Mouse (Mus musculus) midbrain, embryonic 16.5 days (tissue): ENCODE results near the gene Edn3. TPM values are rescaled to one million over a fixed set of nuclear protein-coding genes. Genes with fewer than 3 reads are reported as not detected.

ENCODE experiments used
- ATAC-seq: fragments of 200-750 bp; cut with Nextera tagmentation; 2 replicates; pipeline ENCODE4 v1.8.0; 2017; ENCODE audit warnings: moderate TSS enrichment
- H3K27ac ChIP-seq: fragments of 300-500 bp; sonication (generic); 2 replicates; pipeline ENCODE4 v1.5.1; 2014; ENCODE audit warnings: mild to moderate bottlenecking, low read length, mixed read lengths
- H3K27me3 ChIP-seq: fragments of 300-500 bp; sonication (generic); 2 replicates; pipeline ENCODE4 v1.6.1; 2014; ENCODE audit warnings: low read depth, low read length, mixed read lengths; ENCODE audit not compliant: control insufficient read depth, insufficient read depth
- H3K36me3 ChIP-seq: fragments of 300-500 bp; sonication (generic); 2 replicates; pipeline ENCODE4 v1.6.1; 2014; ENCODE audit warnings: mild to moderate bottlenecking, low read length, moderate library complexity, mixed read lengths; ENCODE audit not compliant: control insufficient read depth, insufficient read depth
- H3K4me1 ChIP-seq: fragments of 300-500 bp; sonication (generic); 2 replicates; pipeline ENCODE4 v1.6.1; 2014; ENCODE audit warnings: mild to moderate bottlenecking, low read length, mixed read lengths; ENCODE audit not compliant: control insufficient read depth, insufficient read depth
- H3K4me2 ChIP-seq: fragments of 300-500 bp; sonication (generic); 2 replicates; pipeline ENCODE4 v1.6.1; 2014; ENCODE audit warnings: mild to moderate bottlenecking, low read length, mixed read lengths
- H3K4me3 ChIP-seq: fragments of 300-500 bp; sonication (generic); 2 replicates; pipeline ENCODE4 v1.5.1; 2014; ENCODE audit warnings: low read depth, mild to moderate bottlenecking, low read length, moderate library complexity, mixed read lengths
- H3K9ac ChIP-seq: fragments of 300-500 bp; sonication (generic); 2 replicates; pipeline ENCODE4 v1.6.1; 2014; ENCODE audit warnings: low read depth, low read length, mixed read lengths
- H3K9me3 ChIP-seq: fragments of 300-500 bp; sonication (generic); replicated peaks from 2 replicates; pipeline ENCODE4 v1.6.1; 2014; ENCODE audit warnings: mild to moderate bottlenecking, low read length, mixed read lengths; ENCODE audit not compliant: control insufficient read depth, poor library complexity, severe bottlenecking
- WGBS: fragments of 180-500 bp; shearing (Covaris S2); extraction: QIAGEN DNeasy Blood & Tissue Kit; methylation state at CpG from one replicate; pipeline ENCODE4 v1.1.7; 2014; 5-methylcytosine and 5-hydroxymethylcytosine counted together
- polyA plus RNA-seq: library from polyadenylated mRNA; unstranded; fragments of >200 nt; fragmentation: Nextera tagmentation; extraction: Ambion mirVana; gene quantifications from 2 replicates; pipeline ENCODE4 v1.2.1, GENCODE M21; 2015

Gene Edn3
- polyA plus RNA-seq, 1 experiment from 2014 or later: 5.5 TPM

DNA sequence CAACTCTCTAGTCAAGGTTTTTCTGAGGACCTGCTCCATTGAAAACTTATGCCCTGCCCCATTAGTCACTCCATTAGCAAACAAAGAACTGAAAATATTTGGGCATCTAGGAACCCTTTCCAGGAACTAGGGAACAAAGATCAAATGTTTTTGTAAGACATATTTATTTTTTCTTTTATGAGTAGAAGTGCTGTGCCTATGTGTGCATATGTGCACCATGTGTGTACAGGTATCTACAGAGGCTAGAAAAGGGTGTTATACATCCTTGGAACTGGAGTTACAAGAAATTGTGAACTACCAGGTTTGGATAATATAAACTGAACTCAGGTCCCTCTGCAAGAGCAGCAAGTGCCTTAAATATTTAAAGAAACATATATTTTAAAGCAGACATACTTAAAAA lies 28.4 kb downstream of the Edn3 start:
- no peak overlapping the region for H3K9ac ChIP-seq
- H3K9me3 ChIP-seq: no peaks in the 10 kb centered on the region
- no peaks in the 10 kb centered on the region for H3K36me3 ChIP-seq
- H3K27ac ChIP-seq: no peak overlapping the region
- H3K4me2 ChIP-seq: no peak overlapping the region
- no peaks in the 10 kb centered on the region for H3K4me1 ChIP-seq
- no peak overlapping the region for H3K4me3 ChIP-seq
- H3K27me3 ChIP-seq: no peaks in the 10 kb centered on the region
- ATAC-seq: no peak

DNA sequence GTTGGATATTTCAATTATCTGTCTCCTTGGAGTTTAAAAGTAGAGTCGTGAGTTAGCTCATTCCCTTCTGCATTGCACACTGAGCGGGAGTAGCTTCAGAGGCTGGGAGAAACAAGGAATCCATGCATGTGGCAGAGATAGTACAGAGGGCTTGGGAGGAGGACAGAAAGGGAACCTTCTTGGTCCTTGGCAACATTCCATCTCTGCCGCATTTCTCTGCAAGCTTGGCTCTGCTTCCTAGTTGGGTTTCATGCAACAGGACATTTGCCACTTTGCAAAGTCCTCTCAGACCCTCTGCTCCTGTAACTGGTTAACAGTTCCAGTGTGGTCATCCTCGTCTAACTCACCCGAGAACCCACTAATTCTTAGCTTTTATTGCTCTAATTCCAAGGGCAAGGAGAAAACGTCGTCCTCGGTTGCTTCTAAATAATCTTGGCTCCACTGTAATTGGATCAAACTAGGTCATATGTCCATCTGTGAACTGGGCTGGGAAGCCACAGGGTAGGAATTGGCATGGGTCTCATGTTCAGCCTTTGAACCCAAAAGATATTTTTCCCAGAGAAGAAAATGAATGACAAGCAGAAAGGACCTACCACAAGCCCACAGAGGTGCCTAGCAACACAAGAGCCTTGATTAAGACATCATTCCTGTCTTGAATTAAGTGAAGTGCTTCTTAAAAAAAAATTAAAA lies 32.2 kb downstream of the Edn3 start:
- Histone ChIP-seq H3K4me3 (no peak overlapping the region), H3K4me2 (no peak overlapping the region), H3K9me3 (no peaks in the 10 kb centered on the region), H3K27ac (no peak overlapping the region), H3K36me3 (no peaks in the 10 kb centered on the region), H3K27me3 (no peaks in the 10 kb centered on the region), H3K4me1 (no peaks in the 10 kb centered on the region), H3K9ac (no peak overlapping the region)
- WGBS: 80% methylated on average over 8 of the region's 8 CpGs
- ATAC-seq: no peak

DNA sequence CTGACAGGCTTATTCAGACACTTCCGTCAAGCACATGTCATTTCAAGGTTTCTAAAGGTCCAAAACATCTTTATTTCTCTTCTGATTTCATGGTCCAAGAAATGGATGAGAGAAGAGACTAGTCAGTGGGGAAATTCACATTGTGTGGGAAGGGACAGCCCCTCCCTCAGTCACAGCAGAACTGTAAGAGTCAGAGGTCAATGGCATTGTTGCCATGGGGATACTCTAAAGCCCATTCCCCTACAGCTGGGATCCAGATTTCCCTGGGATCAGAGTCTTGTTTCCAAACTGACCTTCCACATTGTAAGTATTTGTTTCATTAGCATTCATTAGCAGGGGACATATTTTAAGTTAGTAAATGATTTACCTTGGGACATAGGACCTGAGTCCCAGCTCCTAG lies 32.8 kb downstream of the Edn3 start:
- Histone ChIP-seq H3K27ac (no peak overlapping the region), H3K4me3 (no peak overlapping the region), H3K4me2 (no peak overlapping the region), H3K36me3 (no peaks in the 10 kb centered on the region), H3K27me3 (no peaks in the 10 kb centered on the region), H3K4me1 (no peaks in the 10 kb centered on the region), H3K9me3 (no peaks in the 10 kb centered on the region), H3K9ac (no peak overlapping the region)
- no peak for ATAC-seq
- 59% methylated on average over 1 of the region's 1 CpGs for WGBS

DNA sequence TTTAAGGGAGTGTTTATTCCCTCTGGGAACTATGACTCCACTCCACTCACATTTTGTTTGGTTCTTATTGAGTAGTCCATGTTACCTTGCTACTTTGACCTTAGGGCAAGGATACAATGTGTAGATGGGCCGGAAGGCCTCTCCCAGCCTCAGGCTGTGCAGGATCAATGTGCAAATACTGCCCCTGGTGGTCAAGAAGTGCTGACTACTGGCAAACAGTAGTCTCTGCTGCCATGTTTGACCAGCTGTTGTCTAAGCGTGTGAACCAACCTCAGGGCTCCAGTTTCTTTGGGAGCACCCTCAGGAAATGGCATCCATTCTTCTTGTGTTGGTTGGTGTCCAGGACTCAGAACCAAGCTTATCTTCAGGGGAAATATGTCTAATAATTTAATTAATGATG lies 36.6 kb downstream of the Edn3 start:
- H3K4me1 ChIP-seq: no peaks in the 10 kb centered on the region
- H3K9ac ChIP-seq: no peak overlapping the region
- H3K27ac ChIP-seq: no peak overlapping the region
- 70% methylated on average over 2 of the region's 2 CpGs for WGBS
- no peaks in the 10 kb centered on the region for H3K36me3 ChIP-seq
- no peak for ATAC-seq
- no peak overlapping the region for H3K4me3 ChIP-seq
- H3K4me2 ChIP-seq: no peak overlapping the region
- no peaks in the 10 kb centered on the region for H3K9me3 ChIP-seq
- no peaks in the 10 kb centered on the region for H3K27me3 ChIP-seq

DNA sequence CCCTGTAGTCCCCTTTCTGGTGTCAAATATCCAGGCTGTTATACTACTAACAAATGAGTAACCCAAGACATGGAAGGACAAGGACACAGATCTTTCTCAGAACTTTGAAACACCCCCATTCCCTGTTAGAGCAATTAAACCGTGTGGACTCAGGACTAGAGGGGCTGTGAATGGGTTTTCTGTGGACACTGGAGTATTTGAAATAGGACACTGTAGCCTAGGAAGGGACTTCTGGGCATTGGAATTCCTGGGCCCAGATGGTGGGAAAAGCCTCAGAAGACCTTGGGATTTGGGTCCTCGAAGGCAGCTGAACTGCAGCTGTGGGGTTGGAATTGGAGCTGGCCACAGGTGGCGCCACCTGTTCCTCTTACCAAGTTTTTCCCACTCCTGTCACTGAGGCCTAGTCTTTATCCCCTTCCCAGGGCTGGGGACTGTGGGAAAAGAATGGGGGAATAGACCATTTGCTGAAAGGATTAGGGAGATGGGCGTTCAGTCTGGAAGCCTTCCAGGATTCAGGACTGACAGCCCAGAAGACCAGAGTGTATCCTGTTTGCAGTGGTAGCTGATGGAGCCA lies 37.2 kb downstream of the Edn3 start:
- no peak for ATAC-seq
- WGBS: 69% methylated on average over 4 of the region's 4 CpGs

DNA sequence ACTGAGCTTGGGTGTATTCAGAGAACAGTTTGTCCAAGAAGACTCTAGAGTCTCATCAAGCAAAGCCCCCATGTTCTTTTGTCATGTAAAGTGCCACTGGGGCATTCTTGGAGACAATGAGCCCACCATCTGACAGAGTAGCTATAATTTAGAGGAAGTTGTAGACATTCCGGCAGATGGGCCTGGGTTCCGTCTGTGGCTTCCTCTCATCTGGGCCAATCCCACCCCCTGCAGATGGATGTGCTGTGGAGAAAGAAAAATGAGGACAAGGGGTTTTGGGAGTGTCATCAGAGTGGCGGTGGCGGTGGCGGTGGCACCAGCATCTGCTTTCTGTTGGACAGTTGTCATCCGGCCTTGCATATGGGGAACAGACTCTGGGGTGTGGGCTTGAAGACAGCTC lies 42.0 kb downstream of the Edn3 start:
- 93% methylated on average over 6 of the region's 6 CpGs for WGBS
- Histone ChIP-seq H3K36me3 (no peaks in the 10 kb centered on the region), H3K9me3 (peaks cover 10% of the 10 kb centered on the region; the same call in 1 of the 2 replicates), H3K27ac (no peak overlapping the region), H3K4me1 (no peaks in the 10 kb centered on the region), H3K4me3 (no peak overlapping the region), H3K4me2 (no peak overlapping the region), H3K9ac (no peak overlapping the region), H3K27me3 (no peaks in the 10 kb centered on the region)
- ATAC-seq: no peak

More for the DNA sequence above, 37.2 kb downstream of the Edn3 start:
- Histone ChIP-seq H3K36me3 (no peaks in the 10 kb centered on the region), H3K4me1 (no peaks in the 10 kb centered on the region), H3K4me3 (no peak overlapping the region), H3K9me3 (no peaks in the 10 kb centered on the region), H3K4me2 (no peak overlapping the region), H3K9ac (no peak overlapping the region), H3K27me3 (no peaks in the 10 kb centered on the region), H3K27ac (no peak overlapping the region)

DNA sequence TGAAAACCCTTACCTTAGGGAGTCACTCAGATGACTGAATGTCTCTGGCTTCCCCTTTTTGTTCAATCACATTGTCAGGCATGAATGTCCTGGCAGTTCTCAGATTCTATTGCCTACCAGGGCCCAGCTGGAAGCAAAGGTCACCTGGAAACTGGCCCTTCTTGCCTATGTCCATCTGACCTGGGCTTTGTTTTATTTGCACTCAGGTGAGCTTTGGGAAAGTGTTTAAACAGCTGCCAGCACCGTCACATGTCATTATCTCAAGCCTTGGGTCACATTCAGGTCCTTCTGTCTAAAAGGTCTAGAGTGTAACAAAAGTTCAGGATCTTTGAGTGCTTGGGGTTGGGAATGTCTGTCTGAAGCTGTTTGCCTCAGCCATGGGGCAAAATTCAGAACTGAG lies 43.2 kb downstream of the Edn3 start:
- Histone ChIP-seq H3K27ac (no peak overlapping the region), H3K9me3 (peaks cover 10% of the 10 kb centered on the region; the same call in 1 of the 2 replicates), H3K4me3 (no peak overlapping the region), H3K27me3 (no peaks in the 10 kb centered on the region), H3K9ac (no peak overlapping the region), H3K36me3 (no peaks in the 10 kb centered on the region), H3K4me2 (no peak overlapping the region), H3K4me1 (no peaks in the 10 kb centered on the region)
- no peak for ATAC-seq
- 91% methylated on average over 1 of the region's 1 CpGs for WGBS

DNA sequence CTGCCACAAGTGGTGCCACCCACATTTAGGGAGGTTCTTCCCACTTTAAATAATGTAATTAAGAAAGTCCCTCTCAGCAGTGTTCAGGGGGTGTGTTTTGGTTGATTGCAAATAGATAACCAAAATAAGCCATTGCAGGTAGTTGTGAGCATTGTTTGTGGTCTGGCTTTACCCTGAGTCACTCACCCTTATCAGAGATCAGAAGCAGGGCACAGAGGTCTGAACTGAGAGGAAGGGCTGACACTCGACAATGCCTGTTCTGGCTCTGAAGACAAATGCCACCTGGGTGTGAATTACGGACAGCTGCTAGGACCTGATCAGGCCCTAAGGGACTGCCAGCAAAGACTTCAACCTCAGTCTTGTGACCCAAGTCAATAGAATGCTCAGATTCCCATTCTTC lies 47.5 kb downstream of the Edn3 start:
- no peaks in the 10 kb centered on the region for H3K4me1 ChIP-seq
- H3K9me3 ChIP-seq: peaks cover 10% of the 10 kb centered on the region; the same call in 1 of the 2 replicates
- 75% methylated on average over 2 of the region's 2 CpGs for WGBS
- ATAC-seq: no peak
- H3K4me3 ChIP-seq: no peak overlapping the region
- H3K9ac ChIP-seq: no peak overlapping the region
- H3K4me2 ChIP-seq: no peak overlapping the region
- H3K27ac ChIP-seq: no peak overlapping the region
- H3K36me3 ChIP-seq: no peaks in the 10 kb centered on the region
- H3K27me3 ChIP-seq: no peaks in the 10 kb centered on the region

DNA sequence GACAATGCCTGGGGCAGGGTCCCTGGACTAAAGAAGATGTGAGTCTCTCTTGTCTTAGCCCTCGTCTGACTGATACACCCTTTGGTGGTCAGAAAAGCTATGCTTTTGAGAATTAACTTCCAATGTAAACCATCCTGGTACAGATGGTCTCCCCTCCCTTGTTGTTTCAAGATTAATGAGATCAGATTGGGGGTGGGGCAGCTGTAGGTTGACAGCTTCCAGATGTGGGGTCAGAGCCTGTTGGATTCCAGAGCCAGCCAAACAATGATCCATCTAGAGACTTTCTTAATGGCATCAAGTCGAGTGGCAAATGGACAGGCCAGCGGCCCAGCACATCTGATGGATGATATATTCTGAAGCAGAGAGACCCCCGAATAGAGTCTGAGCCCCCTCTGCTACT lies 48.9 kb downstream of the Edn3 start:
- H3K4me3 ChIP-seq: no peak overlapping the region
- H3K27ac ChIP-seq: no peak overlapping the region
- H3K27me3 ChIP-seq: no peaks in the 10 kb centered on the region
- no peak overlapping the region for H3K9ac ChIP-seq
- peaks cover 8% of the 10 kb centered on the region; the same call in 1 of the 2 replicates for H3K9me3 ChIP-seq
- WGBS: 87% methylated on average over 4 of the region's 4 CpGs
- no peaks in the 10 kb centered on the region for H3K4me1 ChIP-seq
- H3K4me2 ChIP-seq: no peak overlapping the region
- no peak for ATAC-seq
- no peaks in the 10 kb centered on the region for H3K36me3 ChIP-seq
